ENCODE assay signal across 27 mouse cellular contexts in the genomic region with DNA sequence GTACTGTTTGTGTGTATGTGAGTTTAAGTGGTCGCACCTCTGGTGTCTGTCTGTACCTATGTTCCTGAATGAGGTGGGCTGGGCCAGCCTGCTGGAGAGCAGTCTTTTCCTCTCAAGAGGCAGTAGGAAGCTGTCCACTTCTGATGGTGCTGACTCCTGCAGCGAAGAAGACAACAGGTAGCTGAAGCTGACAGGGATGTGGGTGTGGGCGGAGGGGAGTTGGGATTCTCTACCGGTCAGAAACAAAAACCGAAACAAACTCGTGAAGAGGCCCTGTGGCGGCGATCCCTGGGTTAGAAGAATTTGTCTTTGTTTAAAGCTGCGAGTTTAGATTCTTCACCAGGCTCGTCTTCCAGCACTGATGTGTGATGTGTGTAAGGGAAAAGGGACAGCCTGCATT.
DNase-seq lines count a peak whose midpoint lies in the region; ATAC-seq and TF ChIP-seq lines count a peak whose summit lies in the region.
"Had no signal": no experiment of that assay in that cellular context is flagged by ENCODE, and none has a peak within 500 bp of the region (broad histone marks: within the 10 kb centered on the region; RNA-seq: fewer than 3 reads in every experiment).

No protein-coding gene starts in this region.

- no peak overlapping the region for H3K27ac ChIP-seq in forebrain, embryonic 16.5 days (ENCODE audit: low read length)
- no peak overlapping the region for H3K27ac ChIP-seq in forebrain, embryonic 12.5 days
- peak overlapping the region; percentile 9 for H3K27ac ChIP-seq in layer of hippocampus, adult 2 months
- H3K27ac ChIP-seq: embryonic facial prominence, embryonic 12.5 days; forebrain, embryonic 13.5 days; heart, adult 2 months; hindbrain, embryonic 12.5 days; liver, embryonic 13.5 days; midbrain, embryonic 13.5 days had no signal

- no peaks in the 10 kb centered on the region for H3K36me3 ChIP-seq in forebrain, embryonic 16.5 days (ENCODE audit: control insufficient read depth, insufficient read depth)
- H3K36me3 ChIP-seq in forebrain, embryonic 12.5 days (replicated peaks), result no peaks in the 10 kb centered on the region
- H3K36me3 ChIP-seq: embryonic facial prominence, embryonic 12.5 days; hindbrain, embryonic 12.5 days; liver, embryonic 13.5 days; midbrain, embryonic 13.5 days; neural tube, embryonic 13.5 days had no signal

- H3K4me3 ChIP-seq in forebrain, embryonic 16.5 days (replicated peaks; ENCODE audit: low read length), result no peak overlapping the region
- no peak overlapping the region for H3K4me3 ChIP-seq in forebrain, embryonic 12.5 days (replicated peaks)
- peak overlapping the region; percentile 17 for H3K4me3 ChIP-seq in layer of hippocampus, adult 2 months
- H3K4me3 ChIP-seq: embryonic facial prominence, embryonic 12.5 days; erythroblast, embryonic 14.5 days; forebrain, embryonic 13.5 days; heart, adult 2 months; hindbrain, embryonic 12.5 days; left cerebral cortex, adult 2 months; liver, embryonic 13.5 days; megakaryocyte, embryonic 14.5 days; midbrain, embryonic 13.5 days; neural tube, embryonic 13.5 days had no signal

- H3K4me1 ChIP-seq in forebrain, embryonic 16.5 days (replicated peaks; ENCODE audit: control insufficient read depth, insufficient read depth, low read length), result peaks cover 4% of the 10 kb centered on the region; the same call in 1 of the 2 replicates
- 0 out of 2 replicates have a peak, but pooled peaks cover 6% of the 10 kb centered on the region for H3K4me1 ChIP-seq in forebrain, embryonic 12.5 days
- H3K4me1 ChIP-seq: forebrain, embryonic 13.5 days had no signal

- H3K4me2 ChIP-seq in forebrain, embryonic 16.5 days (ENCODE audit: low read length), result no peak overlapping the region
- no peak overlapping the region for H3K4me2 ChIP-seq in forebrain, embryonic 12.5 days
- H3K4me2 ChIP-seq: embryonic facial prominence, embryonic 12.5 days; forebrain, embryonic 13.5 days; hindbrain, embryonic 12.5 days; liver, embryonic 13.5 days; lung, embryonic 14.5 days; midbrain, embryonic 13.5 days; neural tube, embryonic 13.5 days had no signal

- no peaks in the 10 kb centered on the region for H3K27me3 ChIP-seq in forebrain, embryonic 16.5 days (replicated peaks; ENCODE audit: control insufficient read depth, insufficient read depth, low read length)
- H3K27me3 ChIP-seq in forebrain, embryonic 12.5 days, result no peaks in the 10 kb centered on the region
- H3K27me3 ChIP-seq: embryonic facial prominence, embryonic 12.5 days; forebrain, embryonic 13.5 days; hindbrain, embryonic 12.5 days; liver, embryonic 13.5 days; megakaryocyte, embryonic 14.5 days; midbrain, embryonic 13.5 days; neural tube, embryonic 13.5 days had no signal

- ATAC-seq in forebrain, embryonic 16.5 days, result 0 out of 2 replicates have a peak, but pooled peaks have one; percentile 18
- no peak for ATAC-seq in forebrain, embryonic 12.5 days (ENCODE audit: low FRiP score)
- no peak for ATAC-seq in megakaryocyte, adult 5-6 weeks (ENCODE audit: poor library complexity, severe bottlenecking)
- ATAC-seq: forebrain, embryonic 13.5 days; midbrain, embryonic 13.5 days had no signal

- 52% methylated on average over 10 of the region's 10 CpGs for WGBS in forebrain, embryonic 16.5 days
- 55% methylated on average over 10 of the region's 10 CpGs for WGBS in forebrain, embryonic 12.5 days

- TF ChIP-seq CTCF in layer of hippocampus, adult 2 months (conservative IDR thresholded peaks at IDR 0.05), result no peak

- no peak for DNase-seq in layer of hippocampus, adult 2 months (ENCODE audit: low spot score in 2 of 2)
- DNase-seq in layer of hippocampus, adult 18-20 months (ENCODE audit: low spot score in 2 of 2), result no peak
- peak; percentile 20 for DNase-seq in ES-CJ7 (ENCODE audit: low read depth, low spot score)
- DNase-seq in induced T-regulatory cell, adult 2 months (ENCODE audit: low read depth), result peak; percentile 16
- DNase-seq: adrenal gland, postnatal 25 days; cerebellum, postnatal 10 days; gastrocnemius, postnatal 10 days; heart, adult 2 months; kidney, adult 2 months; kidney, postnatal 14 days; layer of hippocampus, adult 9-11 months; liver, embryonic 13.5 days; lung, embryonic 14.5 days; retina, postnatal 1 day; right cerebral cortex, postnatal 25 days; spleen, adult 18-20 months had no signal

- H3K9me3 ChIP-seq in forebrain, embryonic 16.5 days (ENCODE audit: control insufficient read depth, low read length), result no peaks in the 10 kb centered on the region
- no peaks in the 10 kb centered on the region for H3K9me3 ChIP-seq in forebrain, embryonic 12.5 days
- H3K9me3 ChIP-seq: forebrain, embryonic 13.5 days; hindbrain, embryonic 12.5 days; liver, embryonic 13.5 days; megakaryocyte, embryonic 14.5 days had no signal

- H3K9ac ChIP-seq in forebrain, embryonic 16.5 days (replicated peaks; ENCODE audit: low read depth, low read length), result no peak overlapping the region
- no peak overlapping the region for H3K9ac ChIP-seq in forebrain, embryonic 12.5 days
- H3K9ac ChIP-seq: embryonic facial prominence, embryonic 12.5 days; forebrain, embryonic 13.5 days; hindbrain, embryonic 12.5 days; liver, embryonic 13.5 days; lung, embryonic 14.5 days; midbrain, embryonic 13.5 days; neural tube, embryonic 13.5 days had no signal

Comparison
In these comparisons a context has a peak if more than half of its experiments do, and no peak if none do; other contexts are left out.
1. DNase-seq: peak in ES-CJ7 (single experiment) and induced T-regulatory cell, adult 2 months (single experiment); none in layer of hippocampus, adult 2 months (0 of 2) and layer of hippocampus, adult 18-20 months (0 of 2).